Mouse (Mus musculus) bone marrow, adult 2 months (tissue): Measurements from ENCODE around the gene Gm21828. TPM values are rescaled to one million over a fixed set of nuclear protein-coding genes. Genes with fewer than 3 reads are reported as not detected.
"Not testable (repeated sequence)": the region's sequence is repeated elsewhere in the genome, so short reads cannot be mapped to it uniquely, and the experiment has no call there.

Experiments
- H3K27ac ChIP-seq: fragments of 200-500 bp; 2 replicates; pipeline ENCODE4 v1.5.1; 2012; ENCODE audit warnings: low read depth, mild to moderate bottlenecking, control low read depth, inconsistent platforms, low read length; ENCODE audit not compliant: control insufficient read depth, poor library complexity, insufficient read depth
- H3K4me1 ChIP-seq: fragments of 200-500 bp; 2 replicates; pipeline ENCODE4 v1.6.1; 2011; ENCODE audit warnings: low read length; ENCODE audit not compliant: control insufficient read depth, insufficient read depth
- H3K4me3 ChIP-seq: fragments of 200-500 bp; replicated peaks from 2 replicates; pipeline ENCODE3; 2011; ENCODE audit warnings: mild to moderate bottlenecking, low read depth, low read length, control low read depth; ENCODE audit not compliant: control insufficient read depth
- WGBS: fragments of 180-500 bp; shearing (Covaris S2); methylation state at CpG from one replicate; pipeline ENCODE4 v1.1.7; 2018; 5-methylcytosine and 5-hydroxymethylcytosine counted together
- polyA plus RNA-seq: library from polyadenylated mRNA; stranded (reverse); fragments of >200 nt; gene quantifications from 2 replicates; pipeline ENCODE4 v1.2.4, GENCODE M21; 2011; ENCODE audit warnings: low replicate concordance; ENCODE audit not compliant: missing spikeins, insufficient read depth, insufficient read length

Gm21828 gene
- not detected in 2 replicates for polyA plus RNA-seq

GRCm38 (mm10) chrY:13223828-13224227 is at the start of gene Gm21828:
TSS of gene Gm21828 (minus strand) at chrY:13223928.
- WGBS: no CpG with 5 or more reads among the region's 3 CpGs
- H3K27ac ChIP-seq, H3K4me3 ChIP-seq, H3K4me1 ChIP-seq: not testable (repeated sequence)

- H3K4me1 ChIP-seq, H3K27ac ChIP-seq, H3K4me3 ChIP-seq: not testable (repeated sequence)
These were observed 28.4 kb upstream of the Gm21828 start, which contains the start of the genes Gm21440 and Gm21454 for GRCm38 (mm10) chrY:13252091-13252490. TSS of gene Gm21440 (plus strand) at chrY:13252391. TSS of gene Gm21454 (plus strand) at chrY:13252442.

Other genes starting within 250 kb of the Gm21828 start
- not detected in 2 replicates for gene Gm20807, start 181.0 kb downstream of the Gm21828 start, polyA plus RNA-seq
- gene Gm21891, start 90.4 kb downstream of the Gm21828 start, polyA plus RNA-seq: not detected in 2 replicates
- not detected in 2 replicates for gene Gm21425, start 62.0 kb downstream of the Gm21828 start, polyA plus RNA-seq
- gene Gm21440, start 28.5 kb upstream of the Gm21828 start, polyA plus RNA-seq: not detected in 2 replicates
- not detected in 2 replicates for gene Gm21454, start 28.5 kb upstream of the Gm21828 start, polyA plus RNA-seq
- gene Gm21725, start 125.1 kb upstream of the Gm21828 start, polyA plus RNA-seq: not detected in 2 replicates
- gene Gm21866, start 241.7 kb upstream of the Gm21828 start, polyA plus RNA-seq: not detected in 2 replicates